Mouse (Mus musculus): ENCODE measurements around the gene Smu1. TPM values are rescaled to one million over a fixed set of nuclear protein-coding genes. Genes with fewer than 3 reads are reported as not detected.

The Smu1 gene
- 10 to 100 TPM; 60.2 to 71.2 TPM for total RNA-seq (2021)
- long read RNA-seq, experiment 1, transcript Smu1-201 (12 exons, 2,418 nt): major isoform, 147 of 159 reads
- long read RNA-seq, experiment 1, partial matches to known transcripts: 10 of 159 reads
- long read RNA-seq, experiment 1, other reads (novel, unspliced or antisense): 2 of 159 reads
- long read RNA-seq, experiment 2, transcript Smu1-201 (12 exons, 2,418 nt): major isoform, 33 of 37 reads
- long read RNA-seq, experiment 2, partial matches to known transcripts: 2 of 37 reads
- long read RNA-seq, experiment 2, other reads (novel, unspliced or antisense): 2 of 37 reads

DNA sequence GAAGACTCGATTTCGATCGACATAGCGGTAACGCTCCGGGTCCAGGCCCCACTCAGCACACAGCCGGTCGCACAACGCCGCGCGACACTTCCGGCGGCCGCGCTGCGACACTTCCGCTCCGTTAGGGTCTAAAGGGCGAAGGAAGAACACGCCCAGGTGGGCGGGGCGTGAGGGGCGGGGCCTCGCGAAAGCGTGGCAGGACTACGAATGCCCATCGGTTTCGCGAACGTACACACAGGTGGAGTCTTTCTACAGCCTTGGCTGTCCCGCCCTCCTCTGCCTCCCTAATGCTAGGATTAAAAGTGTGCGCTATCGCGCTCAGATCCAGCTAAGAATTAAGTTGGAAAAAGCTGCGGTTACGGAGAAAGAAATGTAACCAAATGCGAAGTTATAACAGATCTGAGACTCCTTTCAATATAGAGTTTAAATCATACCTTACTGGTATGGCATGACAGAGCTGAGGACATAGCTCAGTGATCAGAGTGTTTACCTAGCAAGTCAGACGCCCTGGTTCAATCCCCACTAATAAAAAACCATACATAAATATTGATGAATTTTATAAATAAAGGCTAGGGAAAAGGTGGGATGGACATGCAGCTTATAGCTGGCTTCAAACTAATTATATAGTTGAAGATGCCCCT, at the start of gene Smu1:
Gene Smu1, minus strand, starts transcription at position 144 of the 641 bp plus-strand sequence.
- peak; percentile 98 for DNase-seq

DNA sequence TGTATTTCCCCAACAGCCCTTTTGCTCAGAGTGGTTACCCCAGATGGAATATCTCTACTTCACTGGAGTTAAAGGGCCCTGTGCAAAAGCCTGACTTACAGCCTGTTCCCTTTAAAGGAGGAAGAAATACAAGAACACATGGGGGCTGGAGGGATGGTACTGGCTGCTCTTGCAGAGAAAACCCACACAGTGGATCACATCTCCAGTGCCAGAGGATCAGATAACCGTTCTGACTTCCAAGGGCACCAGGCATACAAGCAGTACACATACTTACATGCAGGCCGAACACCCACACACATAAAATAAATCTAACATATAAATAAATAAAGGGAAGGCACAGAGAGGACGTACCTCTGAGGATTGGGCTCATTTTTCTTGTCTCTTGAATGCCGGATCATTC, 49.7 kb upstream of the Smu1 start:
- no peak for DNase-seq

DNA sequence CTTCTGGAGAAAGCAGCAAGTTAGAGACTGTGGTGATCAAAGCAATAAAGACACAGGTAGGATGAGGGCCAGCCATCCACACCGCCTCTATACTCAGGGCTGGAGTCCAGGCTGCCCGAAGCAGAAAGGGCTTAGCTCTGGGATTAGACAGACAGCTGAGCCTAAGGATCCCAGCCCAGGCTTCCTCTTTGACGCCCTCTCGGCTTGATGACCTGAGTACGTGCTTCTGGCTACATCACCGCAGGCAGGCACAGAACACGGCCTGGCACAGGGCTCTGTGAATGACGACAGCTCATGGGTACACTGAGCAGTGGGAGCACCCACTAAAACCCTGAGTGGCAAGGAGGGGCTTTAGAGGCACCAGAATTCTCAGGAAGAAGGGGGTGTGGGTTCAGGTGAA, 47.7 kb upstream of the Smu1 start:
- no peak for DNase-seq

DNA sequence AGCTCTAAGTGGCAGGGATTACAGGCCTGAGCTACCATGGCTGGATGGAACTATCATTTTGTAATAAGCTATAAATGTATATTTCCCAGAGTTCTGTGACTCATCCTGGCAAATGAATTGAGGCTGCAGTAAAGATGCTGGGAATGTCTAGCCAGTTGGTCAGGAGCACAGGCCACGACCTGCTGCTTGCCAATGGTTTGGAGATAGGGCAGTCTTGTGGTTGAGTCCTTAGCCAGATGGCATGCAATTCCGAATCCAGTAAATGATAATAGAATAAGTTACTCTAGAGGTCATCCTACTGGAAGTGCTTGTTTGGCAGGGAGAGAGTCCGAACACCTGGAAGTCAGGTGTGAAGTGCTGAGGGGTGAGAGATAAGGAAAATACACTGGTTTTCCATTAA, 45.1 kb upstream of the Smu1 start:
- DNase-seq: no peak

DNA sequence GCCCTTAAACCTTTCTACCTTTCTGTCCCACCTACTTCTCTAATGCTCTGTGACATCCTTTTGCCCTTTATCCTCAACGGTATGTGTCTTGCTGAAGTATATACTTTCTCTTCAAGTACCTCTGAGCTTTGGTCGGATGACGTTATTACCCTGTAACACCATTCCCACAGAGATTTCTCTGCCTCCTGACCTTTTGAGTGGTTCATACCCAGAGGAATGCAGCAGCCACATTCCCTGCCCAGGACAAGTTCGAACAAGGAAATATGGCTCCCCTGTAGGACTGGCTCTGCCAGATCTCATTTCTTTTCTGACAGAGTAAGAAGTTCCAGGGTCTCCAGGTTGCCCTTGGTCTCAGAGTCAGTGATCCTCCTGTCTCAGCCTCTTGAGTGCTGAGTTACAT, 44.2 kb upstream of the Smu1 start:
- DNase-seq: no peak

DNA sequence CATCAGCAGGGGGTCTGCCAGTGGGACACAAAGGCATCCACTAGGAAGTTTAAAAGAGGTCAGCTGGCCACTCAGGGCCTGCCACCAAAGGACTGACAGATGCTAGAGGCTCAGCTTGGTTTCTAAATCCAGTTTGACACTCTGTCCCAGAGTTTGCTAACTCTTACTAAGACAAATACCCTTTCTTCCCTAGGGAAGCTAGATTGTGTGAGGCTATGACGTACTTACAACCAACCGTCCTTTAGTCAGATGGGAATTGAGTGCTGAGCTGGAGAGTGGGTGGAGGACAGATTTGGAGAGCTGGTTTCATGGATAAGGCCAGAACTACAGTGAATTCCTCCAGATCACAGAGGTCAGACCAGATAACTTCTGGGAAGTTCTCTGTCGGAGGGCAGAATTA, 43.1 kb upstream of the Smu1 start:
- DNase-seq: no peak

DNA sequence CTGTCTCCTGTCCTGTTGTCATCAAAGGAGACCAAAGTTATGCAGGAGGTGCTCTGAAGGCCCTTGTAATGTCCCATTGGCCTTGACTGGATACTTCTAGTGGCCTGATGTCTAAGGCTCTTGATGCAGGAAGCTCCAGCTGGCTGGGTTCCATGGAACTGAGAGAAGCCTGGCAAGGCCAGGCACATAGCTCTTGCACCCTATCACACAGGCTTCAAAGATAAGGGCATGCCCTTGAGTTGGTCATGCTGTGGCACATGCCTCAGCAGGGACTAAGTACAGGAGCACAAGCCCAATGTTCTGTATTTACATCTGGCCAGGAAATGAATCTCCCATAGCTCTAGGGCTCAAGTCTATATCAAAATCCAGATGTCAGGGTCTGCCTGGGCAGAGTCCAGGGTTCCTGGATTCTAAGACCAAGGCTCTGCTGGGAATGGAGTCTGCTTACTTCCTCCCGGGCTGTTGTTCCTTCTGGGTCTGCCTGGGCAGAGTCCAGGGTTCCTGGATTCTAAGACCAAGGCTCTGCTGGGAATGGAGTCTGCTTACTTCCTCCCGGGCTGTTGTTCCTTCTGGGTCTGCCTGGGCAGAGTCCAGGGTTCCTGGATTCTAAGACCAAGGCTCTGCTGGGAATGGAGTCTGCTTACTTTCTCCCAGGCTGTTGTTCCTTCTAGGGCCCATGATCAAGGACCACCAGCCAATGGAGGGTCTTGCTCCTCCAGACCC, 41.3 kb upstream of the Smu1 start:
- peak; percentile 92 for DNase-seq

DNA sequence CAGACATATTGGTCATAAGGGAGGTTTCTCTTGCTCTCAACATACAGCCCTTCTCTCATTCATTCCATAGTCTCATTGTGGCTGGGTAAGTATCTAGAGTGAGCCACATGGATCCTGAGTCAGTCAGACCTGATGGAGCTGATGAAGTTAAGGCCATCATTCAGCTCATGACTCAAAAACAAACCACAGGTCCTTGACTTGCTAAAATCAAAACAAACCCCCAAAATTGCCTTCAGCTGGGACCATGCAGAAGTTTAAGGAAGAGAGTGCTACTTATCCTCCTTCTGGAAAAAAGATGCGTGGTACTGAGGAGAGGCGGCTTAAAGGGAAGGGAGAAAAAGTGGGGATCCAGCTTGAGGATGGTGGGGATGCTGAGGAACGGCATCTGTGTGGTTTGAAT, 38.0 kb upstream of the Smu1 start:
- no peak for DNase-seq

DNA sequence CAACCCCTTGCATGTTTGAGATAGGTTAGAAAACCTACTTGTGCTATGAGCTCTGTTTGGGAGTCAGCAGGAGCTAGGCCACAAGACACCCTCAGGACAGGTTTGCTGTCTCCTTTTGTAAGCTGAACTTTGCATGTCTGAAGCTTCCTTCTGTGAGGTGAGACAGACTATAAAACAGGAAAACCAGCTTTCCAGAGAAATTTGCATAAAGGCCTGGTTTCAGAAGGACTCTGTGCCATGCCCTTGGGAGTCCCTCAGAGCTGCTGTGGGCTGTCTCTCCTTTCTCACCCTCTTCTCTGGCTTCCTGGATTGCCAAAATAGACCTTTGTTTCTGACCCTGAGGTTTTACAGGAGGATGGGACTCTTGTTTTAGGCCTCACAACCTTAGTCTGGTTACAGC, 36.6 kb upstream of the Smu1 start:
- DNase-seq: no peak

DNA sequence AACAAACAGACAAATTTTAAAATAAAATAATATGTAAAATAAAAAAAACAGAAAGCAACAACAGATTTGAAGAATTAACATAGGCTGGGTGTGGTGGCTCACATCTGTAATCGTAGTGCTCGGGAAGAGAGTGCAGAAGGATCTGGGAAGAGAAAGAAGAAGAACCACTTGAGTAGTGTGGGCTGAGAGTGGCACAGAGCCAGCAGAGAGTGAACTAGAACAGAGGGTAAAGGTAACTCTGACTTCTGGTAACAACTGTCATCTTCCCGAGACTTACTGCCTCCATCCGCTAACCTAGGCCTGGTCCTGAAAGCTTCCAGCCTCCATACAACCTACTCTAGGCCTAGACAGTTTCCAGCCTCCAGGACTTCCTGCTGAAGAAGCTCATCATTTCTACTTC, 33.5 kb upstream of the Smu1 start:
- DNase-seq: no peak

DNA sequence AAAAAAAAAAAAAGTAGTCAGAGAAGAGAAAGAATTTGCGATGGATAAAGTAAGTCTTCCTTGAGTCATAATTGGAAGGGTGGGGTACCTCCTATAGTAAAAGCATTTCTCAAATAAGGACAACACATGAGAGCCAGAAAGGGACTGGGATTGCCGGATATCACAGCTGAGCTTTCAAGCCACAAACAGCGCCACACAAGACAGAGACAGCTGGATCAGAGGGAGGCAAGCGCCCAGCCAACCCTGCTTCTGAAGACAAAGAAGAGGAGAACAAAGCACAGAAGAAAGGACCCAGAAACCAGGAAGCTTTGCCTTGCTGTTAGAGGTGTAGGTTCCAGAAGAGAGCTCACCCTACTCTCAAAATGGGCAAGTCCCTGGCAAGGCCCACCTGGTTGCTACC, 28.9 kb upstream of the Smu1 start:
- no peak for DNase-seq

DNA sequence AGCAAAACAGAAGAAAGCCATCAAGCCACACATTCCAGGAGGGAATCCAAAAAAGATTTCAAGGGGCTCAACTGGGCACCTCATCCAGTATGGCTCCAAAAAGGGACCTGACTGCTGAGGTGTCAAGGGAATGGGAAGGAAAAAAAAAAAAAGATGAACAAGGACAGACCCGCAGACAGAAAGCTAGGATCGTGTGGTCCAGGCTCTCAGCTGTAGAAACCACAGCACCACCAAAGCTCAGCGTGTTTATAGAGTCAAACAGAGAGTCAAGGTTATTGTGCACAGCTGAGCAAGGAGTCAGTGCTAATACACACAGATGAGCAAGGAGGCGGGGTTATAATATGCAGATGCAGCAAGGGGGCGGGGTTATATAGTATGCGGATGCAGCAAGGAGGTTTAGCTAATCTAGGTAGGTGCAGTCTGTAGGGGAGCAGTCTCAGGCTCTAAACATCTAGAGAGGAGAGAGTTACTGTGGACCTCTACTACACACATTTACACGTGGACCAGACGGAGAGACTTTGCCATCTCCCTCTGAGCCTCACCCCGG, 28.0 kb upstream of the Smu1 start:
- no peak for DNase-seq

DNA sequence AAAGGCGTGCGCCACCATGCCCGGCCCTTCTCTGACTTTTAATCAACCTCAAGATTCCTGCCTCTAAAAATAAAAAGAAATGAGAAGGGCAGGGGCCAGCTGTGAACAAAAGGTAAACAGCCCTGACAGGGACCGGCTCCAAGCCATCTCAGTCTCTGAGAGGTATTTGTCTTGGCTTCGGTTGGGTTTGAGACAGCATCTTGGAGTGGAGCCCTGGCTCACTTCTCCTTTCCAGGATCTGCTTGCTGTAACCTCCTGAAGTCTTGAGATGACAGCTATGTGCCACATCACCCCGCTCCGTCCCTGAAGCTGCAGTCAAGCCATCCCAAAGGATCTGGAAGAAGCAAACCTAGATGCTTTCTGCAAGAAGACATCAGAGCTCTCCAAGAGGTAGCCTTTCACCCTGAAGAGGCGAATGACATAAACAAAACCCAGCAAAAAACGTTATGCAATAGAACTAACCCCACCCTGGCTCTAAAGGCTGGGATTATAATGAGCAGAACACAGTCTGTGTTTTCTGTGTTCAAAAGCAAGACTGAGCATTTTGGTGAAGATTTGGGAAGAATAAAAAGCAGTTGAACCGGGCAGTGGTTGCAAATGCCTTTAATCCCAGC, 26.9 kb upstream of the Smu1 start:
- peak in 1 of 2 experiments; percentile 41 for DNase-seq

DNA sequence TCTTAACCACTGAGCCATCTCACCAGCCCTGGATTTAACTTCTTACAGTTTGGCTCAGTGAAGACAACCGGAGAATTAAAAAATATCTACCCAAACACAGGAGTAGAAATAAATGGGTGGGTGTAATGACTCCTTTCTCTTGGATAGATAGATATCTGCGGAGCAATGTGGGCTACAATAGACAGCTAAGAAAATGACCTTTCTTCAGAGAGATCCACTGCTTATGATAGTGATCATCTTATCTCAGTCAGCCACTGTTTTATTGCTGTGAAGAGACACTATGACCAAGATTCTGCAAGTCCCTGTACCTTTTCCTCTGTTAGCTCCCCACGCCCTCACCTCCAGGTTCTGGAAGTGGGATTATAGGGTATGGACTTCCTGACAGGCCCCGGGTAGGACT, 25.3 kb upstream of the Smu1 start:
- no peak for DNase-seq

DNA sequence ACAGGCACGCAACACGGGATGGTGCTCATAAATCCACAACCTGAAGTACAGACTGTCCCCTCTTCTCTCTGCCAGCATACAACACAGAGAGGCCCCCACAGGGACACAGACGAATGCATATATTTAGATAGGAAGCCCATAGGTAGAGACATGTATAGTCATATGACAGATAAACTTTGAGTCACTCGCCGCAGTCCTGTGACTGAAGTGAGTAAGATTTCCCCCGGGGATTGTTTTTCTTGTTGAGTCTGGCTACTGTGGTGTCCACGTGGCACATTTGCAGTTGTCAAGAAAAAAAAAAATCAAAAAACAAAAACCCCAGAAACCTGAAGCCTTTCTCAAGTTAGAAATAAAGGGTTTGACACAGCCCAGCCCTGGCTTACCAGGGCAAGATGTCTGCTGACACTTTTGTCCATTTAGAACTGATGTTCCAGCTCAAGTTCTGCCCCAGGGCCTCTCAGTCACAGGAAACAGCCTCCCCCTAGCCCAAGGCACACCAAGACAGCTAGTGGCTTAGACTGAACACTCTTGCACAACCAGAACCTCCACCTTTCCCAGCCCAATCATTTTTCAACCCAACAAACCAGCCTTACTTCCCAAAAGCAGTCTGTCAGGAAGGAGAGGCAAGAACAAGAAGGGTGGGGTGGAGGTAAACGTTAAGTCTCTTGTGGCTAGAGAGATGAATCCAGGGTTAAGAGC, 24.2 kb upstream of the Smu1 start:
- DNase-seq: no peak

DNA sequence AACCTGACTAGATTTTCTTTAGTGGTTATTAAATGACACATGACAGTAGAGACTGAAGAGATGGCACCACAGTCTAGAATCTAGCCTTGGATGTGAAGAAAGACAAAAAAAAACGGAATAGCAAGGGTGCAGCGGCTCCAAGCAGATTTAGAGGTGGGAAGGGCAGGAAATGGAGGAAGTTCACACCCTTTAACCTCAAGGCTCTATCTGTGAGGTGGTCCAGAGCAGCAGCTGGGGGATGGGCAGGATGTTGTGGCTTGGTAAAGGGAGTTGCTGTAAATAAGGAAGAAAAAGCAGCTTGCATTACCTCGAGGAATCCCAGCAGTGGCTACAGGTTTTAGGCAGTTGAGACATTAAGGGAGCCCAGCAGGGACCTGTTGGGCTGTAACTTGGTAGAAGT, 23.4 kb upstream of the Smu1 start:
- DNase-seq: peak in 1 of 2 experiments; percentile 60

DNA sequence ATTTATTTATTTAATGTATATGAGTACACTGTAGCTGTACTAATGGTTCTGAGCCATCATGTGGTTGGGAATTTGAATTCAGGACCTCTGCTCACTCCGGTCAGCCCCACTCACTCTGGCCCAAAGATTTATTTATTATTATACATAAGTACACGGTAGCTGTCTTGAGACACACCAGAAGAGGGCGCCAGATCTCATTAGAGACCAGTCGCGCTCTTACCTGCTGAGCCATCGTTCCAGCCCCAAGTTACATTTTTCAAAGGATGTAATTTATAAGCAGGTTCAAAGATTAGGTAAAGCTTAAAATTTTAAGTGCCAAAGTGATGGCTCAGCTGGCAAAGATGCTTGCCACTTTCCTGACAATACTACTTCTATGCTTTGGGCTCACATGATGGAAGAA, 20.9 kb upstream of the Smu1 start:
- peak; percentile 48 to 56 for DNase-seq

DNA sequence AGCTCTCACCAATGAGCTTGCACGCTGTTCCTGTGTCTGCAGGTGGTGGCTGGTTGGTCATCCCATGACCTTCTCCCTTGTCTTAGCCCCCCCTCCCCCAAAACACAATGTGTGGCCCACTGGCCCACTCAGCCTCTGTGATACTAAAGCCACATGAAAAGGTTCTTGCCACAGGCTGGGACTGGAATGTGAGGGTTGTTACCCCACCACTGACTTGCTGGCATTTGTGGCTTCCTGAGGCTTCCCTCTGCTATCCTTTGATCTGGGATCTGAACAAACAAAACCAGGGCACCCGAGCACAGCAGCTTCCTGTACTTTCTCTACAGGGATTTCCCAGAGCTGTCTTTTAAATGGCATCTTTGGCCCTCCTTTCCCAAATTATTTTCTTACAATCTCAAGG, 19.4 kb upstream of the Smu1 start:
- peak; percentile 18 to 38 for DNase-seq

DNA sequence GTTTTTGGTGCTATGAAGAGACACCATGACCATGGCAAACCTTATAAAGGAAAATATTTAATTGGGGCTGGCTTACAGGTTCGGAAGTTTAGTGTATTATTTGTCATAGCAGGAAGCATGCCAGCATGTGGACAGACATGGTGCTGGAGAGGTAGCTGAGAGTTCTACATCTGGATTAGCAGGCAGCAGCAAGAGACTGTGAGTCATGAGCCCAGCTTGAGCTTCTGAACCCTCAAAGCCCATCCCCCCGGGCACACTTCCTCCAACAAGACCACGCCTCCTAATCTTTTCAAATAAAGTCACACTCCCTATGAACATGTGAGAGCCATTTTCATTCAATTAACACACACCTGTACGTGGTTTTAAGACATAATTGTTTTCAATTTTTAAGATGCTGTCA, 18.7 kb upstream of the Smu1 start:
- DNase-seq: no peak

DNA sequence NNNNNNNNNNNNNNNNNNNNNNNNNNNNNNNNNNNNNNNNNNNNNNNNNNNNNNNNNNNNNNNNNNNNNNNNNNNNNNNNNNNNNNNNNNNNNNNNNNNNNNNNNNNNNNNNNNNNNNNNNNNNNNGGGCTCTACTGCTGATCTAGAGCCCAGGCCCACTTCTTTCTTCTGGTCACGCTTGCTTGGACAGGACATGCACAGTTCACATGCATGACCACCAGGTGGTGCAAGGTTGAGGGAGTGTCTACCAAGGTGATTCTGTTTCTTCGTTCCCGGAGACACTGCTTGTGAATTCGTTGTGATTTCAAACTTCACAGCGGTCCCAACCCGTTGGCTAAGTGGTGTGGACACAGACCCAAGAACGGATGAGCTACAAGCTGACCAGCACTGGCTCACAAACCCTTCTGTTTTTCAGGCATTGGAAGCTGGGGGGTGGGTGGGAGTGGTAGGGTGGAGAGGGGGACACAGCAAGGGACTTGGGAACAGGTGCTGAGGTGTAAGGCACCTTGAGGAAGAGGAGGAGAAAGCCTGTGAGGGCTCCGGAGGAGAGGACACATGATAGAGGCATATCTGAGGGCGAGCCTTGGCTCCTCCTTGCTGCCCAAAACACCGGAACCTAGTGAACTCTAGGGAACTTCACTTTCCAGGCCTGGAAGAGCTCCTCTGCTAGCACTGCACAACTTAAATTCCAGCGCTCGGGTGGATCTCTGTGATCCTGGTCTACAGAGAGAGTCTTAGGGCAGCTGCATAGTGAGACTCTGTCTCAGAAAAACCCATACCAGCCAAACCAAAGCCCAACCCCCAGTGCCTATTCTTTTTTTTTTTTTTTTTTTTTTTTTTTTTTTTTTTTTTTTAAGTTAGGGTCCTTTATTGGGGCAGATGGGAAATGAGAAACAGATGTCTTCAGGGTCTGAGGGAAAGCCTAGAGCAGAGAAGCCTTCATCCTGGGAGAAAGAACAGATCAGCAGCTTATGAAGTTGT, 16.8 kb upstream of the Smu1 start:
- DNase-seq: peak; percentile 81 to 86

DNA sequence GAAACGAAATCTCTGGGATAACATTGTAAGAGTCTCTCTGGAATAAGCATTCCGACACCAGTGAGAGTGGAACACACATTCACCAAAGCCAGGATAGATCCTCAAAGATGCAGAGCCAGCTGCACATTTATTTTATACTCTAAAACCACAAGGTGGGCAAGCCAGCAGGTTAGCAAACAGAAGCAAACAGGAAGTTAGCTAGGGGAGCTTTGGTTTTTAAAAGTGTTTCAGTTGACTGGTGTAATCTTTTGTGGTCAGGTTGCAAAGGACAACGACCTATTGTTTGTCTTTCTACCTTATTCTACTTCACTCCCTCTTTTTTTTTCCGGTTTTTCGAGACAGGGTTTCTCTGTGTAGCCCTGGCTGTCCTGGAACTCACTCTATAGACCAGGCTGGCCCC, 2.2 kb upstream of the Smu1 start:
- DNase-seq: no peak
